Mouse (Mus musculus) MN1 (cell line): Measurements from ENCODE around the gene Wnt3.

Source experiments
- DNase-seq: peaks from one replicate; pipeline ENCODE4 v3.0.0-alpha.2; 2016; ENCODE audit warnings: low spot score

The Wnt3 gene

GRCm38 (mm10) chr11:103840834-103841233, 66.9 kb downstream of the Wnt3 start:
- no peak for DNase-seq

- DNase-seq: no peak
Measured at GRCm38 (mm10) chr11:103848287-103848686, 74.3 kb downstream of the Wnt3 start.

GRCm38 (mm10) chr11:103852590-103853283, 78.8 kb downstream of the Wnt3 start:
- no peak for DNase-seq

- no peak for DNase-seq
Measured at GRCm38 (mm10) chr11:103853284-103853920, 79.5 kb downstream of the Wnt3 start.

GRCm38 (mm10) chr11:103854294-103854693, 80.3 kb downstream of the Wnt3 start:
- DNase-seq: no peak

- DNase-seq: no peak
Measured at GRCm38 (mm10) chr11:103856641-103857040, 82.7 kb downstream of the Wnt3 start.

- DNase-seq: no peak
Measured at GRCm38 (mm10) chr11:103858760-103859159, 84.8 kb downstream of the Wnt3 start.

- DNase-seq: peak; percentile 21
Measured at GRCm38 (mm10) chr11:103859933-103860610, 86.1 kb downstream of the Wnt3 start.

- DNase-seq: no peak
Measured at GRCm38 (mm10) chr11:103862951-103863350, 89.0 kb downstream of the Wnt3 start.

- DNase-seq: no peak
Measured at GRCm38 (mm10) chr11:103864486-103864885, 90.5 kb downstream of the Wnt3 start.

GRCm38 (mm10) chr11:103865346-103865745, 91.4 kb downstream of the Wnt3 start:
- DNase-seq: no peak
